Mouse (Mus musculus) intestine, embryonic 14.5 days (tissue): Measurements from ENCODE around the gene Dus1l. TPM values are rescaled to one million over a fixed set of nuclear protein-coding genes. Genes with fewer than 3 reads are reported as not detected.
A peak's percentile ranks its signal among the peaks of the same experiment; 100 is the strongest.

Source experiments
- ATAC-seq: fragments of 200-750 bp; cut with Nextera tagmentation; replicated peaks from 2 replicates; pipeline ENCODE4 v1.8.0; 2017; ENCODE audit warnings: low read depth, moderate number of reproducible peaks, moderate TSS enrichment, moderate library complexity; ENCODE audit not compliant: low FRiP score, low TSS enrichment
- DNase-seq: peaks from one replicate; pipeline ENCODE4 v3.0.0-alpha.2; 2018; ENCODE audit warnings: low spot score
- H3K27ac ChIP-seq: fragments of 300-500 bp; sonication (generic); 2 replicates; pipeline ENCODE4 v1.5.1; 2014; ENCODE audit warnings: low read depth, mild to moderate bottlenecking, control low read depth
- H3K27me3 ChIP-seq: fragments of 300-500 bp; sonication (generic); replicated peaks from 2 replicates; pipeline ENCODE4 v1.6.1; 2014; ENCODE audit warnings: low read length, control low read depth; ENCODE audit not compliant: control insufficient read depth, insufficient read depth
- H3K36me3 ChIP-seq: fragments of 300-500 bp; sonication (generic); 2 replicates; pipeline ENCODE4 v1.6.1; 2014; ENCODE audit warnings: low read length, control low read depth; ENCODE audit not compliant: control insufficient read depth, insufficient read depth
- H3K4me1 ChIP-seq: fragments of 300-500 bp; sonication (generic); replicated peaks from 2 replicates; pipeline ENCODE4 v1.6.1; 2014; ENCODE audit warnings: low read length, control low read depth, mixed read lengths; ENCODE audit not compliant: control insufficient read depth, insufficient read depth
- H3K4me2 ChIP-seq: fragments of 300-500 bp; sonication (generic); 2 replicates; pipeline ENCODE4 v1.6.1; 2014; ENCODE audit warnings: low read length
- H3K4me3 ChIP-seq: fragments of 300-500 bp; sonication (generic); 2 replicates; pipeline ENCODE4 v1.5.1; 2014; ENCODE audit warnings: low read depth, low read length, control low read depth, mixed read lengths
- H3K9ac ChIP-seq: fragments of 300-500 bp; sonication (generic); 2 replicates; pipeline ENCODE4 v1.6.1; 2014; ENCODE audit warnings: mild to moderate bottlenecking, low read length
- H3K9me3 ChIP-seq: fragments of 300-500 bp; sonication (generic); 2 replicates; pipeline ENCODE4 v1.6.1; 2016; ENCODE audit warnings: low read length, control low read depth; ENCODE audit not compliant: control insufficient read depth
- WGBS: fragments of 180-500 bp; shearing (Covaris S2); extraction: QIAGEN DNeasy Blood & Tissue Kit; methylation state at CpG from one replicate; pipeline ENCODE4 v1.1.7; 2014; 5-methylcytosine and 5-hydroxymethylcytosine counted together
- polyA plus RNA-seq: library from polyadenylated mRNA; unstranded; fragments of >200 nt; fragmentation: Nextera tagmentation; extraction: Ambion mirVana; gene quantifications from 2 replicates; pipeline ENCODE4 v1.2.1, GENCODE M21; 2014

Gene Dus1l
- polyA plus RNA-seq, 1 experiment from 2014 or later = 83.0 TPM

- 80% methylated on average over 4 of the region's 4 CpGs for WGBS
- H3K9ac ChIP-seq = no peak overlapping the region
Measured at GRCm38 (mm10) chr11:120828416-120828815, 32.2 kb upstream of the Dus1l start.

GRCm38 (mm10) chr11:120826016-120826953, 30.1 kb upstream of the Dus1l start:
- WGBS = 84% methylated on average over 8 of the region's 8 CpGs
- H3K4me2 ChIP-seq = no peak overlapping the region
- no peaks in the 10 kb centered on the region for H3K27me3 ChIP-seq
- no peak for ATAC-seq
- no peak for DNase-seq
- peak overlapping the region; percentile 98; the same call in 1 of the 2 replicates for H3K27ac ChIP-seq
- H3K4me3 ChIP-seq = no peak overlapping the region
- peaks cover 11% of the 10 kb centered on the region for H3K36me3 ChIP-seq
- peaks cover 26% of the 10 kb centered on the region for H3K4me1 ChIP-seq
- H3K9ac ChIP-seq = no peak overlapping the region
- H3K9me3 ChIP-seq = no peaks in the 10 kb centered on the region

More at GRCm38 (mm10) chr11:120828416-120828815, 32.2 kb upstream of the Dus1l start:
- H3K27ac ChIP-seq = no peak overlapping the region
- no peak overlapping the region for H3K4me2 ChIP-seq
- no peaks in the 10 kb centered on the region for H3K27me3 ChIP-seq
- H3K4me3 ChIP-seq = no peak overlapping the region
- no peaks in the 10 kb centered on the region for H3K36me3 ChIP-seq
- no peak for DNase-seq
- ATAC-seq = no peak
- no peaks in the 10 kb centered on the region for H3K9me3 ChIP-seq
- peaks cover 8% of the 10 kb centered on the region for H3K4me1 ChIP-seq

- H3K27ac ChIP-seq = peak overlapping the region; percentile 98
- H3K4me1 ChIP-seq = peaks cover 27% of the 10 kb centered on the region
- peak overlapping the region; percentile 98 for H3K4me2 ChIP-seq
- WGBS = 29% methylated on average over 4 of the region's 4 CpGs
- no peak for ATAC-seq
- H3K27me3 ChIP-seq = no peaks in the 10 kb centered on the region
- H3K4me3 ChIP-seq = peak overlapping the region; percentile 89
- DNase-seq = no peak
- H3K9me3 ChIP-seq = no peaks in the 10 kb centered on the region
- peaks cover 20% of the 10 kb centered on the region for H3K36me3 ChIP-seq
- peak overlapping the region; percentile 86 for H3K9ac ChIP-seq
Measured at GRCm38 (mm10) chr11:120825289-120825863, 29.2 kb upstream of the Dus1l start.

GRCm38 (mm10) chr11:120824787-120825288, 28.6 kb upstream of the Dus1l start:
- H3K27ac ChIP-seq = peak overlapping the region; percentile 98
- peak overlapping the region; percentile 89 for H3K4me3 ChIP-seq
- no peaks in the 10 kb centered on the region for H3K9me3 ChIP-seq
- DNase-seq (no peak), ATAC-seq (peak; percentile 11)
- peaks cover 25% of the 10 kb centered on the region for H3K36me3 ChIP-seq
- H3K4me2 ChIP-seq = peak overlapping the region; percentile 98
- peaks cover 27% of the 10 kb centered on the region for H3K4me1 ChIP-seq
- no peaks in the 10 kb centered on the region for H3K27me3 ChIP-seq
- H3K9ac ChIP-seq = peak overlapping the region; percentile 86
- under 1% methylated on average over 21 of the region's 21 CpGs for WGBS

- ATAC-seq = peak; percentile 92
- peak within 1 kb of the TSS; percentile 89 for H3K4me3 ChIP-seq
- no peaks in the 10 kb centered on the region for H3K9me3 ChIP-seq
- DNase-seq = peak; percentile 98
- peaks cover 27% of the 10 kb centered on the region for H3K4me1 ChIP-seq
- H3K27ac ChIP-seq = peak within 1 kb of the TSS; percentile 98
- peak within 1 kb of the TSS; percentile 86 for H3K9ac ChIP-seq
- H3K36me3 ChIP-seq = peaks cover 32% of the 10 kb centered on the region
- peak within 1 kb of the TSS; percentile 98 for H3K4me2 ChIP-seq
- no peaks in the 10 kb centered on the region for H3K27me3 ChIP-seq
- WGBS = under 1% methylated on average over 105 of the region's 109 CpGs
Measured at GRCm38 (mm10) chr11:120823956-120824786, 28.0 kb upstream of the Dus1l start, which contains the start of gene Fasn. Fasn (minus strand) TSS chr11:120824547.

- WGBS = under 1% methylated on average over 38 of the region's 40 CpGs
- no peak for DNase-seq
- Histone ChIP-seq H3K36me3 (peaks cover 38% of the 10 kb centered on the region), H3K4me1 (peaks cover 27% of the 10 kb centered on the region), H3K9me3 (no peaks in the 10 kb centered on the region), H3K27ac (peak overlapping the region; percentile 98), H3K27me3 (no peaks in the 10 kb centered on the region), H3K4me2 (peak overlapping the region; percentile 98), H3K9ac (peak overlapping the region; percentile 86), H3K4me3 (peak overlapping the region; percentile 89)
- ATAC-seq = peak; percentile 32
Measured at GRCm38 (mm10) chr11:120823551-120823947, 27.3 kb upstream of the Dus1l start.

GRCm38 (mm10) chr11:120822831-120823550, 26.8 kb upstream of the Dus1l start:
- Histone ChIP-seq H3K9ac (peak overlapping the region; percentile 86), H3K27me3 (no peaks in the 10 kb centered on the region), H3K4me2 (peak overlapping the region; percentile 98), H3K27ac (peak overlapping the region; percentile 98), H3K36me3 (peaks cover 43% of the 10 kb centered on the region), H3K4me1 (peaks cover 27% of the 10 kb centered on the region), H3K9me3 (no peaks in the 10 kb centered on the region), H3K4me3 (peak overlapping the region; percentile 89)
- ATAC-seq (no peak), DNase-seq (no peak)
- under 1% methylated on average over 14 of the region's 14 CpGs for WGBS
